Mouse (Mus musculus) limb, embryonic 14.5 days (tissue): Measurements from ENCODE around the gene Cyb5r4. TPM values are rescaled to one million over a fixed set of nuclear protein-coding genes. Genes with fewer than 3 reads are reported as not detected.
"Not testable (repeated sequence)": the region's sequence is repeated elsewhere in the genome, so short reads cannot be mapped to it uniquely, and the experiment has no call there.

Experiments used
- ATAC-seq: fragments of 200-750 bp; cut with Nextera tagmentation; 2 replicates; pipeline ENCODE4 v1.8.0; 2017; ENCODE audit warnings: low read depth, moderate number of reproducible peaks, moderate TSS enrichment; ENCODE audit not compliant: low FRiP score
- DNase-seq: peaks from one replicate; pipeline ENCODE4 v3.0.0-alpha.2; 2015; ENCODE audit warnings: low spot score
- H3K27ac ChIP-seq: fragments of 300-500 bp; sonication (generic); replicated peaks from 2 replicates; pipeline ENCODE4 v1.5.1; 2014; ENCODE audit warnings: low read depth, mild to moderate bottlenecking, low read length, moderate library complexity, mixed read lengths
- H3K27me3 ChIP-seq: fragments of 300-500 bp; sonication (generic); 2 replicates; pipeline ENCODE4 v1.6.1; 2014; ENCODE audit warnings: low read length, mixed read lengths; ENCODE audit not compliant: control insufficient read depth, insufficient read depth
- H3K36me3 ChIP-seq: fragments of 300-500 bp; sonication (generic); 2 replicates; pipeline ENCODE4 v1.6.1; 2014; ENCODE audit warnings: mild to moderate bottlenecking, low read length, moderate library complexity, mixed read lengths; ENCODE audit not compliant: control insufficient read depth, insufficient read depth
- H3K4me1 ChIP-seq: fragments of 300-500 bp; sonication (generic); 2 replicates; pipeline ENCODE4 v1.6.1; 2014; ENCODE audit warnings: antibody characterized with exemption, low read length, mixed read lengths; ENCODE audit not compliant: control insufficient read depth, insufficient read depth
- H3K4me2 ChIP-seq: fragments of 300-500 bp; sonication (generic); replicated peaks from 2 replicates; pipeline ENCODE4 v1.6.1; 2014; ENCODE audit warnings: low read depth, mild to moderate bottlenecking, low read length, moderate library complexity; ENCODE audit not compliant: severe bottlenecking
- H3K4me3 ChIP-seq: fragments of 300-500 bp; sonication (generic); replicated peaks from 2 replicates; pipeline ENCODE4 v1.5.1; 2014; ENCODE audit warnings: low read length
- H3K9ac ChIP-seq: fragments of 300-500 bp; sonication (generic); 2 replicates; pipeline ENCODE4 v1.6.1; 2014; ENCODE audit warnings: mild to moderate bottlenecking, low read depth, low read length, moderate library complexity; ENCODE audit not compliant: severe bottlenecking
- H3K9me3 ChIP-seq: fragments of 300-500 bp; sonication (generic); 2 replicates; pipeline ENCODE4 v1.6.1; 2016; ENCODE audit warnings: low read length; ENCODE audit not compliant: control insufficient read depth
- POLR2A ChIP-seq: fragments of 200-500 bp; IDR thresholded peaks from 2 replicates; pipeline ENCODE4 v1.8.0; 2012; ENCODE audit warnings: inconsistent platforms, mild to moderate bottlenecking, moderate library complexity, borderline replicate concordance; ENCODE audit not compliant: insufficient read depth, insufficient read length; ENCODE audit errors: extremely low read depth
- WGBS: fragments of 180-500 bp; shearing (Covaris S2); extraction: QIAGEN DNeasy Blood & Tissue Kit; methylation state at CpG from one replicate; pipeline ENCODE4 v1.1.7; 2014; 5-methylcytosine and 5-hydroxymethylcytosine counted together
- polyA plus RNA-seq, 2 experiments: library from polyadenylated mRNA; depleted of rRNA in 1 of 2; stranded (reverse) in 1 of 2; unstranded in 1 of 2; fragments of >200 nt; fragmentation: Nextera tagmentation in 1 of 2; extraction: Ambion mirVana in 1 of 2; gene quantifications; 2 replicates each; pipeline versions ENCODE4 v1.2.1 to v1.2.3; 2012 to 2014

The Cyb5r4 gene
- polyA plus RNA-seq, 2 experiments = 17.7 to 43.0 TPM

- no peak overlapping the region for H3K9ac ChIP-seq
- ATAC-seq (no peak), DNase-seq (no peak)
- H3K36me3 ChIP-seq = no peaks in the 10 kb centered on the region
- H3K4me2 ChIP-seq = no peak overlapping the region
- no peak overlapping the region for H3K4me3 ChIP-seq
- 55% methylated on average over 3 of the region's 3 CpGs for WGBS
- no peak overlapping the region for H3K27ac ChIP-seq
- no peaks in the 10 kb centered on the region for H3K27me3 ChIP-seq
- no peak for TF ChIP-seq POLR2A
- H3K9me3 ChIP-seq = no peaks in the 10 kb centered on the region
- H3K4me1 ChIP-seq = peaks cover 3% of the 10 kb centered on the region; the same call in 1 of the 2 replicates
Observed at GRCm38 (mm10) chr9:87118996-87119395, 97.2 kb downstream of the Cyb5r4 start.

- TF ChIP-seq POLR2A = no peak
- Histone ChIP-seq H3K4me2 (no peak overlapping the region), H3K9ac (no peak overlapping the region), H3K4me3 (no peak overlapping the region), H3K27ac (no peak overlapping the region), H3K36me3 (no peaks in the 10 kb centered on the region), H3K4me1 (peaks cover 3% of the 10 kb centered on the region; the same call in 1 of the 2 replicates), H3K27me3 (no peaks in the 10 kb centered on the region), H3K9me3 (no peaks in the 10 kb centered on the region)
- WGBS = 46% methylated on average over 9 of the region's 9 CpGs
- 0 out of 2 replicates have a peak, but pooled peaks have one; percentile 76 for ATAC-seq
- no peak for DNase-seq
Observed at GRCm38 (mm10) chr9:87121956-87122493, 100.2 kb downstream of the Cyb5r4 start.

DNA sequence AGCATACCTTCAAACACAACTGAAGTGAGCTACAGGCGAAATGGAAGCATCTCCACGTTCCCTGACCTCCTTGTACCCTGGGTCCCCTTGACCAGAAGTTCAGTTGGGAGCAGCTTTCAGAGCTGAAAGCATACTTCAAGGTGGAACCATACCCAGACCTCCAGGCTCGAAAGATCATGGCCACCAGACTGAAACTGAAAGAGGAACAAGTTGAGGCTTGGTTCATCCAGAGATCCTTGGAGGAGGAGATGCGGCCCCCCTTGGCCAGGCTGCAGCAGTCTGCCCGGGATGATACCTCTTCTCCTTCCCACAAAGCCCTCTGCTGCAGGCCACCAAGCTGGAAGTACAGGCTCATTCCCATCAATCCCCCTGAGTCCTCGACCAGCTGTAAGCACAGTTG is 105.2 kb downstream of the Cyb5r4 start:
- not testable (repeated sequence) for H3K27me3 ChIP-seq, ATAC-seq, H3K4me1 ChIP-seq, H3K9ac ChIP-seq, H3K4me2 ChIP-seq, H3K27ac ChIP-seq, DNase-seq, H3K4me3 ChIP-seq, H3K9me3 ChIP-seq, H3K36me3 ChIP-seq
- WGBS = 63% methylated on average over 6 of the region's 6 CpGs

Other genes with a start within 250 kb of the Cyb5r4 start
- 9.3 and 10.2 TPM in 2 replicates for gene Snap91, start 141.4 kb upstream of the Cyb5r4 start, polyA plus RNA-seq (2012; rRNA removed)
- gene Snap91, start 141.4 kb upstream of the Cyb5r4 start, polyA plus RNA-seq (2014; fragmentation: Nextera tagmentation; extraction: Ambion mirVana) = 5.2 and 5.5 TPM in 2 replicates
- not detected in 2 replicates for gene Ripply2, start 6.5 kb upstream of the Cyb5r4 start, polyA plus RNA-seq (2012; rRNA removed)
- gene Ripply2, start 6.5 kb upstream of the Cyb5r4 start, polyA plus RNA-seq (2014; fragmentation: Nextera tagmentation; extraction: Ambion mirVana) = not detected in 2 replicates
- 0.14 and 0.23 TPM in 2 replicates for gene Mrap2, start 122.3 kb downstream of the Cyb5r4 start, polyA plus RNA-seq (2012; rRNA removed)
- gene Mrap2, start 122.3 kb downstream of the Cyb5r4 start, polyA plus RNA-seq (2014; fragmentation: Nextera tagmentation; extraction: Ambion mirVana) = 0.22 TPM in 1 of 2 replicates, not detected in the other
- gene Cep162, start 233.5 kb downstream of the Cyb5r4 start, polyA plus RNA-seq (2012; rRNA removed) = 4.7 and 5.5 TPM in 2 replicates
- gene Cep162, start 233.5 kb downstream of the Cyb5r4 start, polyA plus RNA-seq (2014; fragmentation: Nextera tagmentation; extraction: Ambion mirVana) = 5.3 and 6.0 TPM in 2 replicates